Mouse (Mus musculus) CH12.LX (cell line): ENCODE data around the gene Chd4.

Experiments
- BHLHE40 ChIP-seq: IDR thresholded peaks from 2 replicates; pipeline ENCODE4 v1.6.1; 2011; ENCODE audit warnings: mild to moderate bottlenecking, low read depth, low read length, improper control_type of control experiment
- CTCF ChIP-seq, 2 experiments: IDR thresholded peaks in 1 of 2; conservative IDR thresholded peaks in 1 of 2; 2 replicates each; pipeline ENCODE4 v1.5.1; 2011 to 2012; ENCODE audit warnings: low read depth in 2 of 2, low read length in 2 of 2, improper control_type of control experiment in 1 of 2, inconsistent platforms in 1 of 2, mild to moderate bottlenecking in 1 of 2, moderate library complexity in 1 of 2
- EP300 ChIP-seq: IDR thresholded peaks from 2 replicates; pipeline ENCODE4 v1.6.1; 2011; ENCODE audit warnings: low read length, improper control_type of control experiment
- JUND ChIP-seq: conservative IDR thresholded peaks from 2 replicates; pipeline ENCODE4 v1.6.1; 2011; ENCODE audit warnings: low read depth, low read length, improper control_type of control experiment
- MAZ ChIP-seq: IDR thresholded peaks from 2 replicates; pipeline ENCODE4 v1.6.1; 2012; ENCODE audit warnings: low read depth, mild to moderate bottlenecking, inconsistent platforms, low read length, improper control_type of control experiment, moderate library complexity
- NELFE ChIP-seq: IDR thresholded peaks from 2 replicates; pipeline ENCODE4 v1.6.1; 2011; ENCODE audit warnings: low read depth, low read length, improper control_type of control experiment
- POLR2A ChIP-seq: IDR thresholded peaks from 2 replicates; pipeline ENCODE4 v1.6.1; 2011; ENCODE audit warnings: low read depth, mild to moderate bottlenecking, improper control_type of control experiment, low read length
- USF1 ChIP-seq: IDR thresholded peaks from 2 replicates; pipeline ENCODE4 v1.6.1; 2014; ENCODE audit warnings: low read depth, mild to moderate bottlenecking, inconsistent platforms, low read length, improper control_type of control experiment
- USF2 ChIP-seq: conservative IDR thresholded peaks from 2 replicates; pipeline ENCODE4 v1.6.1; 2011; ENCODE audit warnings: low read depth, low read length, improper control_type of control experiment

GRCm38 (mm10) chr6:125142436-125142835 lies 46.7 kb downstream of the Chd4 start:
- no peak for TF ChIP-seq JUND
- no peak for TF ChIP-seq NELFE
- no peak for TF ChIP-seq USF1
- TF ChIP-seq EP300: no peak
- no peak for TF ChIP-seq CTCF (conservative IDR thresholded peaks at IDR 0.05 in 1 of 2, IDR thresholded peaks at IDR 0.05 in 1 of 2; ENCODE audit: low read depth in 2 of 2, low read length in 2 of 2)
- no peak for TF ChIP-seq USF2
- no peak for TF ChIP-seq POLR2A
- no peak for TF ChIP-seq BHLHE40
- no peak for TF ChIP-seq MAZ
